Mouse (Mus musculus) brain, embryonic 14.5 days (tissue): Measurements from ENCODE around the gene Gadd45a.

Experiments
- CTCF ChIP-seq: fragments of 200-500 bp; IDR thresholded peaks from 2 replicates; pipeline ENCODE4 v1.5.1; 2012; ENCODE audit warnings: inconsistent platforms, mild to moderate bottlenecking, moderate library complexity, borderline replicate concordance; ENCODE audit not compliant: insufficient read depth, insufficient read length; ENCODE audit errors: extremely low read depth
- POLR2A ChIP-seq: fragments of 200-500 bp; IDR thresholded peaks from 2 replicates; pipeline ENCODE4 v1.6.1; 2012; ENCODE audit warnings: mild to moderate bottlenecking, inconsistent platforms, borderline replicate concordance; ENCODE audit not compliant: poor library complexity, insufficient read depth, insufficient read length, severe bottlenecking; ENCODE audit errors: extremely low read depth

DNA sequence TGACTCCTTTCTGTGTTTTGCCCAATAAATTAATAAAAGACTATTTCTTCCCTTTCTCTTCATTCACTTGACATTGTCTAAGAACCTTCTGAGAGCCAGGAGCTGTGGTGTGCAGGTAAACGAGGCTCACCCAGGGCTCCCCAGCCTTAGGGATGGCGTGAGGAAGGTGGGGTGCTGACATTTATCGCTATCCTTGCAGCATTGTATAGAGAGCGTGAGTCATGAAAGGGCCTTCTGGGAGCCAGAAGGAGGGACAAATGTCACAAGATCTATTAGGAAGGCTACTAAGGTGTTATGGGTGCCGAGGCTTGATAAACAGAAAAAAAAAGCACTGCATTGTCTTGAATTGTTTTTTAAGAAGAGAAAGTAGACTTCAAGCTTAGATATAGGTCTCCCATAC is 15.9 kb downstream of the Gadd45a start:
- no peak for TF ChIP-seq CTCF
- no peak for TF ChIP-seq POLR2A
